Mouse (Mus musculus): ENCODE data around the gene Fn3krp. TPM values are rescaled to one million over a fixed set of nuclear protein-coding genes. Genes with fewer than 3 reads are reported as not detected.

Gene Fn3krp
- polyA plus RNA-seq (2017; shearing (Covaris generic)): 1 to 10 TPM; 6.3 to 9.8 TPM

DNA sequence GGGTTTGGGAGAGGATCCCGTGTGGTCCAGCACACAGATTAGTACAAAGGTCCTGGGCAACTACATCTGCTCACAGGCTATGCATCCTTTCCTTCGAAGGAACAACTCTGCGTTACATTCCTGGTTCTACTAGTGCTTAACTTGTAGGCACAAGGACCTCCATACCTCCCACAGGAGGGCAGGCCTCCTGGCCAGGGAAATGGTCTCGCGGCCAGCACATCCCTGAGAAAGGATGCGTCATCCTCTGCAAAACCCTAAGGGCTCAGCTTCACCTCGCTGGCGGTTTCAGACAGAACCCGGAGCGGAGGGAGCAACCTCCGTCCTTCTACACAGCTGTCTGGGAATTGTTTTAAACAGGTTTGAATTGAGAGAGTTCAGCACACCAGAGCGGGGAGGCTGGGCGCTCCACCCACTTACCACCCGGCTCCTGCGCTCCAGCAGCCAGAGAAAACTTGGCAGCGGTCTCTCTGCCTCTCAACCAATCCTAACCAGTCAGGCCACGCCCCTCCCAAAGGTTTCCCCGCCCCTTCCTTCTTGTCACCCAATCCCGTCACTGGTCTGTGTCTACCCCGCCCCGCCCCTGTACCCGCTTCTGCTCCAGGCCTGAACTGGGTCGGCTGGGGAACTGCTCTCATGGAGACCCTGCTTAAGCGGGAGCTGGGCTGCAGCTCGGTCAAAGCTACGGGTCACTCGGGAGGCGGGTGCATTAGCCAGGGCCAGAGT lies at the start of gene Fn3krp:
Gene Fn3krp, plus strand, starts transcription at position 572 of the 723 bp plus-strand sequence.
- ATAC-seq: peak; percentile 99

DNA sequence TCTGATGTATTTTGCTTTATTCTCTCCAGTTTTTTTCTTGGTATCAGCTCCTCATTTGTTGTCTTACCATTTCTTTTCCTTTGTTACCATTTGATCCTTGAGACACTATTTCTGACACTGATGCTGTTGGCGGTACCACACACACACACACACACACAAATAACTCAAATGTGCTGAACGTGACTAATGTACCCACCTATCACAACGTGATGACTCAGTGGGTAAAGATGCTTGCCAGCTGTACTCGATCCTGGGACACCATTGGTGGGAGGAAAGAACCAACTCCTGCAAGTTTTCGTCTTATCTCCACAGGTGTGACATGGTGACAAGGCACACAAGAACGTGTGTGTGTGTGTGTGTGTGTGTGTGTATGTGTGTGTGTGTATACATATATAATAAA lies 47.9 kb upstream of the Fn3krp start:
- ATAC-seq: no peak

DNA sequence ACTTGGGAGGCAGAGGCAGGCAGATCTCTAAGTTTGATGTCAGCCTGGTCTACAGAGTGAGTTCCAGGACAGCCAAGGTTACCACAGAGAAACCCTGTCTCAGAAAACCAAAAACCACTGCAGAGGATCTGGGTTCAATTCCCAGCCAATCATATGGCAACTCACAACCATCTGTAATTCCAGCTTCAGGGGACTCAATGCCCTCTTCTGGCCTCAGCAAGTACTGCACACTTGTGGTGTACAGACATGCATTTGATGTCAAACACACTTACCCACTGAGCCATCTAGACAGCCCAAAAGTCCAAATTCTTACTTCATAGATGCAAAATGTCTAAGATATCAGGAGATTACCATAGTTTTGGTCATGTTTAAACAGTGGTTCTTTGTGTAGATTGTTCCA lies 42.6 kb upstream of the Fn3krp start:
- no peak for ATAC-seq

DNA sequence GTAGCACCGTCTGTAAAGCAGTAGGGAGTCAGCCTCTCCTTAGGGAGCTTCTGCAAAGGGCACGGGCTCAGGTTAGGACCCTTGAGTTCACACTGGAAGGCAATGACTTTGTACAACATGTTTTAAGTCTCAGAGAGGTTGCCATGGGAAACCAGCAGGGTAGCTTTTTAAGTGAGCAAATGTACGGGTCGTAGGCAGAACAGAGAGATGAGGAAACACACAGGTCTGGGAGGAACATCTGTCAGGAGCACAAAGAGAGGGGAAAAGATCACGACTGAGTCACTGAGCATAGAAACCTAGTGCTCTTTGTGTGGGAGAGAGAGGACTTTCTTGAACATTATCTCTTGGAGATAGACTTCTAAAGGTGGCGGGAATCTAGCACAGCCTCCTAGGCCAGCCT lies 40.9 kb upstream of the Fn3krp start:
- no peak for ATAC-seq

DNA sequence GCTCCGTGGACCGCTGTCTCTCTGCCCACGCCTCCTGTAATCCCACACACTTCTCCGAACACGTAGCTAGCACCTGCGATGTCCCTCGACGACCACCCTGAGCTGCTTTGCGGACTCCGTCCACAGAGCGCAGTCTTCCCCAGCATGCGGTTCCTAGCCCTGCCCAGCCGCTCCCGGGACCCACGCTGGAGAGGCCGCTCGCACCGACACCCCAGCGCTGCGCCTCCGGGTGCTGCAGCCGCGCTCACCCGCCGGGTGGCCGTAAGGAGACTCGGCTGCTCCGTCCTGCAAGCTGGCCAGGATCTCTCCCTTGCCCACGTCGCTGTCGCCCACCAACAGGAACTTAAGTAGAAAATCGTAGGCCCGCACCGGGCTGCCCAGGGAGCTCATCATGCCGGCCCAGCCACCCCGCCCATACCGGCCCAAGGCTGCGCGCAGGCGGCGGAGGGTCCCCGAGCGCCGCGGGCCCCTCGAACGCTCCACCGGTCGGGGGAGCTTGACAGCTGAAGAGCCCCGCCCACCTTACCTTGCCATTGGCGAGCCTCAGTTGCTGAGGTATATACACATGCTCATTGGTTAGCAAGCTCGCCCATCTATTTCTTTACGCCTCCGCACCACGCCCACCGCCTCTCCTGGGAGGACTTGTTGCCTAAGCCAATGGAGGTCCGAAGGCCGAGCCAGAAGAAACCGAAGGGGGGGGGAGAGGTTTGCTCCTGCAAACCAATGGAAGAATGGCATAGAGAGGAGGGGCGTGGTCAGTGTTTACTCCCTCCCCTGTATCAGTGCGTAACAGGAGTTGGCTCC lies 33.2 kb upstream of the Fn3krp start, which contains the start of gene Rab40b:
Gene Rab40b, minus strand, starts transcription at position 502 of the 804 bp plus-strand sequence.
- ATAC-seq: no peak

DNA sequence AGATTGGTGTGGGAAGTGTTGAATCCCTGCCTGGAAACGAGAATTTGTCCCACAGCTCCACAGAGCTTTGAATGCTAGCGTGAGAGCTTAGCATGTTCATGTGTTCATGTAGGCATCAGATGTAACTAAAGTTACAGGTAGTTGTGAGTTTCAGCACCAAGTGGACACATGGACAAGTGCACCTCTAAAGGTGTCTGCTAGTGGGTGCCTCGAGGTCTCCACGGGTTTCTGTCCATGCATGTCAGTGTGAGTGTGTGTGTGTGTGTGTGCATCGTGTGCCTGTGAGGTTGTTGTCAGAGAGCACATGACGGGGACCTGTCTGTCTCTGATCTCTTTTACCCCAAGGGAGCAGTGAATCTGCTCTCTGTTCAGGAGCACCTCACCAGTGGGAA lies 32.7 kb upstream of the Fn3krp start:
- no peak for ATAC-seq

DNA sequence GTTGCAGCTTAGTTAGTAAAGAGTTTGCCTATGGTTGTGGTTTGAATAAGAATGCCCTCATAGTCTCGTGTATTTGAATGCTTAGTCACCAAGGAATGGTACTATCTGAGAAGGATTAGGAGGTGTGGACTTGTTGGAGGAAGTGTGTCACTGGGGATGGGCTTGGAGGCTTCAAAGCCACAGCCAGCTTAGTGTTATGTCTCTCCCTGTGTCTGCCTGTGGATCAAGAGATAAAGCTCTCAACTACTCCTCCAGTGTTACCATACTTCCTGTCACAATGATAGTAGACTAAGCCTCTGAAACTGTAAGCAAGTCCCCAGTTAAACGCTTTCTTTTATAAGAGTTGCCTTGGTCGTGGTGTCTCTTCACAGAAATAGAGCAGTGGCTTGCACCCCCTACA lies 30.4 kb upstream of the Fn3krp start:
- ATAC-seq: no peak

DNA sequence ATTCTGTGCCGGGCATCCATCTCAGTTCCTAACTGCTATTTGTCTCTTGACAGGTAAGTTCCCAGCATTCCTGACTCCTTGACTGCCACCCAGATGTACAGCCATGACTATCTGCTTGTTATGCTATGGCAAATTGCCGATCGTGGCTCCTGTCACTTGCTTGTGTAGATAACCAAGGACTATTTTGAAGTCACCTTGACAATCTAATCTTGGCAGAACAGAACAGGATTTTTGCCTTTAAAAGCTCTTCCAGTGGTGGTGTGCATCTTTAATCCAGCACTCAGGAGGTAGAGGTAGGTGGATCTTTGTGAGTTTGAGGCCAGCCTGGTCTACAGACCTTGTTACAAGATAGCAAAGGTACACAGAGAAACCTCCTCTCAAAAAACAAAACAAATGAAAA lies 28.8 kb upstream of the Fn3krp start:
- ATAC-seq: no peak

DNA sequence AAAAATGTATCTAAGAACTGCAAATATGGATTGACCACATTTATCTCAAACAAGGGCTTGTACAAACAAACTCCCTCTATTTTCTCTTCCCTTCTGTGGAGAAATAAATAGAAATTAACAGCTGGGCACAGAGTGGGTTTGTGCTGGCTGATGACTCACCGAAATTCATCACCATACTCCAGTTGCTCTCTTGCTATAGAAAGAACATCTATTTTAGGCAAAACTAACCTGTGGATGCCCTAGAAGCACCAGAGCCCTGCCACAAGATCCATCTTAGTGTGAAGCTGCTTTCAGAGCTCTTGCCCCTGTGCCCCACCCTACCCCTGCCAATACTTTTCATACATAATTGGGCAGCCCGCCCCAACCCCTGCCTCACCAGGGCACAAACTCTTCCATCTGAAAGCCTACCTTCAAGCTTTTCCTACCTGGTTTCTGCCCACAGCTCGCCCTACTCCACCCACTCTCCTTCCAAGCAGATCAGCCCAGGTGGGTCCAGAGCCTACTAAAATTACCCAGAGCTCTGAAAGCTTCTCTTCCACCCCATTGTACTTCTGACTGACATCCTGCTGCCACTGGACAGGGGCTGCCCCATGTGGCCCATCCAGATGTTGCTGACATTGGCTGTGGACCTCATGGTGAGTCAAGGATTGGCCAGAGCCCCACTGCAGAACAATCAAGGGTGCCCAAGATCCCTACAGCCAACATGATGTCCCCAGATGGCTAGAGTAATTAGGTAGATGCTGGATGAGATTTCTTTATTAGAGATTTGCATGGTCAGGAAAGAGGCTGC lies 13.6 kb upstream of the Fn3krp start:
- no peak for ATAC-seq

DNA sequence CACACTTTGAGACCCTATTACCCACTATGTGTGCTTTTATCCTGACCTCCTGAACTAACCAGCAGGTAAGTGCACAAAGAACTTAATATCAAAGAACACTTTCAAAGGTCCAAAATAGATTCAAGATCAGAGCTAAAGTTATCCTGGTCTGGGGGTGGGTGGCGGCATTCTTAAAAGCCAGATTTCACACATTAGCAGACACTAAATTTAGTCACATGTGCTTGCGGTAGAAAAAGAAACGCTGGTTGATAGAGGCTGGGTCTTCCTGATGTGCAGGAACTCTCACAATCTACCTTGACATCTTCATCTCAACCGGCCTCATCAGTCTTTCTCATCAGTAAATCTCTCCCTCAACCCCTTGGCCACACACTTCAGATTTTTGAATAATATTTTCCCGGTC lies 6.4 kb upstream of the Fn3krp start:
- ATAC-seq: no peak

DNA sequence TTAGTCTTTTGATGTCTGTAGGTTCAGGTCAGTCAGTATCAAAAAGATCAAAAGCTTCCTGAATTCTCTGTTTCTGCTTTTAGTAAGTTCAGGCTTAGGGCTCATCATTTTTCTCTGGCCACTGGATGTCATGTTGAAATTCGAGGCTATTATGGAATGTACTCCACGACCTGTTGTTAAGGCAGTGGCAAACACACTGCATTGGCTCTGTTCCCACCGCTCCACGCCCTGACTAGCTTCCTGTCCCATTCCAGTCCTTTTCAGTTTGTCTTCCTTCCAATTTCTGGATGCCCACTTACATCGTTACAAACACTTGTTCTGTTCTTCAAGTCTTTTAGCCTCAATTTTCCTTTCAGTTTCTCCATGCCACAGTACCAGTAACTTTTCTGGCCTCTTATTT lies 5.8 kb upstream of the Fn3krp start:
- ATAC-seq: no peak

DNA sequence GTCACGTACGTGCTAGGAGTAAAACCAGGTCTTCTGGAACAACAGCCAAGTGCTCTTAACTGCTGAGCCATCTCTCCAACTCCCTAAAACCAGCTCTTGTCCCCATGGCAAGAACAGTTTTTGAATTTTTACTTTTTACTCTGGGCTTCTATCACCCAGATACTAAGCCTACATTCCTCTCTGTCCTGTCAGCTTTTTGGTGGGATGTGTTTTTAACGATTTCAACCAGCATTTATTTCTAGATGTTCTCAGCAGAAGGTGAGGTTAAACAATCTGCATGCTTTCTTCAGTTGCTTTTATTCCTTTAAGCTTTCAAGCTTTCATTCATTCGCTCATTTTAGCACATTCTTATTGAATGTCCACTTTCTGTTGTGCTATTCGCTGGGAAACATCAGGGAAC lies 3.2 kb upstream of the Fn3krp start:
- no peak for ATAC-seq

DNA sequence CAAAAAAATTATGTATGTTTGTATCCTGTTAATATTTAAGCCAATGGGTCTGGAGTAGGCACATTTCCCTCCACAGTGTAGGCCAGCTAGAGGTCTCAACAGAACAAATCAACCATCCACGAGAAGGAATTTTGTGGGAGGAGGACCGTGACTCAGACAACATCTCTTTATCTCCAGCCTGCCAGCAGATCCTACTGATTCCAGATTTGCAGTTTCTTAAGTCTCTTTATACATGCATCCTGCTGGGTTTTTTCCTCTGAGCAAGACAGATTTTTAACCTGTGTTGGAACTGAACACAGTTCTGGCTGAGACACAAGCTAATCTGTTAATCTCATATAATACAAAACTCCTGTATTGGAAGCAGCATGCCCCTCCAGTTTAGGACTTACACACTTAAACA lies 2.3 kb upstream of the Fn3krp start:
- ATAC-seq: no peak

DNA sequence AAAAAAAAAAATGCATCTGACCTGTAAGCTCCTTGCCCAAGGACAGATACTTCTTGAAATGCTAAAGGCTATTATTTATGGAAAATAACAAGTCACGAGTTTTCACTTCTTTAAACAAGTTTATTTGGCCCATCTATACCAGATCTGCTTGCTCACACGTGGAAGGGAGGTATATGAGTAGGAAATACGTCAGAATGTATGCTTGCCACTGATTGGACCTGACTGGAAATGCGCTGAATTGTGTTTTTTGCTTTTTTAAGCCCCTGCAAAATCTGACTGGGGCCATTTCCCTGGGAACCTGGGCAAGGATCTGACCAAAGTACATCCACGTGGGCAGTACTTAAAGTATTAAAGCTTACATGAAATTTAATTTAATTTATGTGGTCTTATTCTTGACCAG lies 822 bp upstream of the Fn3krp start:
- ATAC-seq: no peak

DNA sequence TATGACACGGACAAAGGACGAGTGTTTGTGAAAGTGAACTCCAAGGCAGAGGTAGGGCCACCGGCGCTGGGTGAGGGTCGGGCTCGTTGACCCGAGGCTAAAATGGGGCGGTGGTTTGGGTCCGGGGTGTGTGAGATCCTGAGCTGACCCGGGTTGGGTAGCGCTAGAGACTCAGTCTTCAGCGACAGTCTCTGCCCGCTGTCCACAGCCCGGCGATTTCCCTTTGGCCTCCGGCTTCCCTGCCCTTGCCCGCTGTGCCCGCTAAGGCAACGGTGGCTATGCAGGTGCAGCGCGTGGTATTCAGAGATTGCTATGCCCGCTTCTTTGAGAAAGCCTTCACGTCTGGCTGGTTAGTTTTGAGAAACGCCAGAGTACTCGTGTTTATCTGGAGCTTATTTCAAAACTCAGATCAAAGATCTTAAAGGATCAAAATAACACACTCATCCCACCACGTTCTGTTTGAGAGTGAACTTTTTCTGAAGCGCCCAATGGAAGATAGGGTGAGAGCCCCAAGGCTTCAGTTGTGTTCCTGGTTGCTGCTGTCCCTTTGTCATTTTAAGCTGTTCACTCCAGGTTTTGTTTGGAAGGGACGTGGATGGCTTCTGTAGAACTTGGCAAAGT lies 462 bp downstream of the Fn3krp start:
- ATAC-seq: peak; percentile 18

DNA sequence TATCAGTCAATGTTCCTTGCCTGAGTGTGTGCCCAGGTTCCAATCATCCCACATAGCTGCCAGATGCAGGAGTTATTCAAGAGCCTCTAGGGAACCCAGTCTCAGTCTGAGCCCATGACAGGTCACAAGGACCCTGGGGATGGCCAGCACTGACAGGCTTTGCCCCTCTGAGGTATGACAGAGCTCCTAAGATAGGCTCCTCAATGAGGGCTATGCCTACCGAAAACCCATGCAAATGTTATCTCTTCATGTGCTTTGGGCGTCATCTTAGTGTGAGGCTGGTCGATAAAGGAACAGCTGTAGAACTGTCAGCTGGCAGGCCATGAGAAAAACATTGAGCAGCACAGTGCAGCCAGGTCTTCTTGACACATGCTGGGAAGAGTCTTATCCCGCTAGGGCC lies 12.2 kb downstream of the Fn3krp start:
- ATAC-seq: no peak

DNA sequence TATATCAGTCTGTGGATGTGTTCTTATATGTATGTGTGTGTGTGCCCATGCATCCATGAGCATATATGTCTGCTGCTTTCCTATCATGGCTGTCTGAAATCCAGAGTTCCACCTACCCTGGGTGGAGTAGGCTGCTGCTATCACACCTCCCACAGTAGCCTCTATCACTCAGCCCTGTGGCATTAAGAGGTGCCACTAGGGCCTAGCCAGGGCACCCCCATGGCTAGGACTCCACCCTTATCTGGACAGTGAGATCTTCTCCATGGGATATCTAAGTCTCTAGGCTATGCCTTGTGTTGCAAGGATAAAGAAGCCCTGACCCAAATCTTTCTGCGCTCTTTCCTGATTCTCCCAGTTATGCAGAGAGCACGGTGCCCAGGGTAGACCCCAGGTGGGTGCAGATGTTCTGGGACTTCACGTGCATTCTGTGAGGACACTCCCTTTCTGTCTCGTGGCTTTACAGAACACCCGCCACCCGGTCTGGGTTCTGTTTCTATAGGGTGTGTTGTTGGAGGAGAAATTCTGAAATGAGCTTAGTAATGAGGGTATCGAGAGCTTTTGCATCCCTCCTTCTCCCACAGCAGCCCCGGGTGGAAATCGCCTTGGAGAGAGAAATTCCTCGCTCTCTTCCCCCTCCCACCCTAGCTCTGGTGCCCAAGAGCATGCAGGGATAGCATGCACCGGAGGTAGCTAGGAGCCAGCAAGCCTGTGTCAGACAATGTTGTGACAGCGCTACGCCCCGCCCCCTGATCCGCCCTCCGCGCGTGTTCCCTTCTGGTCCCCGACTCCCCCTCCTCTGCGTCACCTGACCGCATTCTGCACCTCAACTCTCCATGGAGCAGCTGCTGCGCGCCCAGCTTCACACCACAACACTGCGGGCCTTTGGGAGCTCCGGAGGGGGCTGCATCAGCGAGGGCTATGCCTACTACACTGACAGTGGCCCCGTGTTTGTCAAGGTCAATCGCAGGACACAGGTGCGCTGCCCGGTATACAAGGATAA lies 13.3 kb downstream of the Fn3krp start, which contains the start of gene Fn3k:
Gene Fn3k, plus strand, starts transcription at position 758 of the 1,000 bp plus-strand sequence.
- peak; percentile 98 for ATAC-seq

DNA sequence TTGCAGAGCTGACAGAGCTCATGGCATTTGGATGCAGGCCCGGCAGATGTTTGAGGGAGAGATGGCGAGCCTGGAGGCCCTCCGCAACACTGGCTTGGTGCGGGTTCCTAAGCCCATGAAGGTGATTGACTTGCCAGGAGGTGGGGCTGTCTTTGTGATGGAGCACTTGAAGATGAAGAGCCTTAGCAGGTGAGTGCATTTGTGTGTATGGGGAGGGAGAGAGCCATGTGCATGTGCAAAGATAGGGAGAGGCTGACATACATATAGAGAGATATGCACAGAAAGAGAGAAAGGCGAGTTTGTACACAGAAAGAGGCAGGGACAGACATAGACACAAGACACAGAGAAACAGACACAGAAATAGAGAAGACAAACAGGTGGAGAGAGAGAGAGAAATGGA lies 16.0 kb downstream of the Fn3krp start:
- ATAC-seq: no peak

DNA sequence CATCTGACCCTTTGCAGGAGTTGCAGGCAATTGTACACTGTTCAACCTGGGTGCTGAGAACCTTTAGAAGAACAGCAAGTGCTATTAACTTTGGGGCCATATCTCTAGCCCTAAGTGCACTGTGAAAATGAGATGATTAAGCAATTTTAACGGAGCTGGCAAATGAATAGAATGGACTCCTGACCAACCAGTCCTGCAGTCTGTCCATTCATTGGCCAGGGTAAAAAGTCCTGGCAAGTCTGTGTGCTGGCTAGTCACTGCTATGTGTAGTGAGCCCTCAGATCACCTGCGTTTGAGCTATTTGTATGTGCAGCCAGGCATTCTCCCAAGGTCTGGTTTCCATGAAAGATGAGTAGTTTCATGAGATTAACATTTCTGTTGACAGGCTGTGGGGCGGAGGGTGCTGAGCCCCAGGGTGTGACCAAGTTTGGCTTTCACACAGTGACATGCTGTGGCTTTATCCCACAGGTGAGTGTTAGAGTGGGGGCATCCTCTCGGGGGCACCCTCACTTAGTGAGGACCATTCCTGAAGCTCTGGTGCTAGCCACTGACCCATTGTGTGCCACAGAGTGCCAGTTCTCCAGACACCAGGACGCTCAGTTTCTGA lies 18.6 kb downstream of the Fn3krp start:
- no peak for ATAC-seq

DNA sequence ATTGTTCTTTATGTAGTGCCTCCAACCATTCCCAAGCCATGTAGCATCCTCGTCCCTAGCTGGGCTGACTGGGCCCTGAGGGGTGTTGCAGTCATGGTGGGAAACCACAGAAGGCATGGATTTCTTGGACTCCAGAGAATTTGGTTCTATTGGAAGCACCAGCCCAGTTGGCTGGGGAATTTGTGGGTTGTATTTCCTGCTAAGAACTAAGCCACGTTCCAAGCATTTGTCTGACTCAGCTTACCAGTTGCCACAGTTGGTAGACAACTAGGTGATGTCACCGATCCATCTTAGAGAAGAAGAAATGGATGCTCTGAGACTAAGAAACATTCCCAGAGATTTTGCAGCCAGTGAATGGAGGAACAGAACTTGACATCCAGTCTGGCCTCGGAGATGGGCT lies 20.5 kb downstream of the Fn3krp start:
- ATAC-seq: no peak

DNA sequence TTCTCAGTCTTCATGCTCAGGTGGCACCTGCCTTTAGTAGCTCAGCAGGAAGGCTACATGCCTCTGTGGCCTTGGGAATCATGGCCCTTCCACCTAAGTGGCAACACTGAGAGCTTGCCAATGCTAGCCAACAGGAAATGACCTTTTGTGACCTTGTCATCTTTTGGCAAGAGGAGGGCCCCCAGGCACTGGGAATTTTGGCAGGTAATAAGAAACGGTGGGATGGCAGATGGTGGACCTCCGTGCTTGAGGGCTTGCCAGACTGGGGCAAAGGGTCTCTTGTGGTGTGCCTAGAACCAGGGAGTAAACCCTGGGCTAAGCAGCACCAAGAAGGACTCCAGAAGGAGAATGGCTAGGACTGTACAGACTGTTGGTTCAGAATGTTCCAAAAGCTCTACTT lies 20.9 kb downstream of the Fn3krp start:
- ATAC-seq: no peak
